Mouse (Mus musculus) central nervous system, embryonic 11.5 days (tissue): Measurements from ENCODE around the gene Igfn1. TPM values are rescaled to one million over a fixed set of nuclear protein-coding genes. Genes with fewer than 3 reads are reported as not detected.

Experiments used
- polyA plus RNA-seq: library from polyadenylated mRNA; depleted of rRNA; stranded (reverse); fragments of >200 nt; gene quantifications from 2 replicates; pipeline ENCODE4 v1.2.3, GENCODE M21; 2012; rRNA removed

Gene Igfn1
- 0.07 and 0.16 TPM in 2 replicates for polyA plus RNA-seq

GRCm38 (mm10) chr1:136006292-136006748 lies at the start of gene Igfn1:
Gene Igfn1, minus strand, starts transcription at chr1:136006342.

GRCm38 (mm10) chr1:136052547-136052946 lies 46.4 kb upstream of the Igfn1 start, which contains the start of gene Cacna1s:
Gene Cacna1s, plus strand, starts transcription at chr1:136052750.

GRCm38 (mm10) chr1:136050312-136051012 lies 44.3 kb upstream of the Igfn1 start, which contains the start of gene Ascl5:
Gene Ascl5, plus strand, starts transcription at chr1:136050804.

GRCm38 (mm10) chr1:136007211-136008158 lies 1.3 kb upstream of the Igfn1 start, which contains the start of gene Tmem9:
Gene Tmem9, plus strand, starts transcription at chr1:136008150.

GRCm38 (mm10) chr1:135918644-135919407 lies 87.3 kb downstream of the Igfn1 start, which contains the start of gene Pkp1:
Gene Pkp1, minus strand, starts transcription at chr1:135919207.

Other genes starting within 250 kb of the Igfn1 start
- 17.4 and 18.4 TPM in 2 replicates for gene Phlda3, start 240.2 kb downstream of the Igfn1 start, polyA plus RNA-seq
- 40.2 and 102 TPM in 2 replicates for gene Tnni1, start 226.9 kb downstream of the Igfn1 start, polyA plus RNA-seq
- gene Lad1, start 187.7 kb downstream of the Igfn1 start, polyA plus RNA-seq = 0.44 and 1.3 TPM in 2 replicates
- 99.6 and 167 TPM in 2 replicates for gene Tnnt2, start 170.0 kb downstream of the Igfn1 start, polyA plus RNA-seq
- gene Pkp1, start 87.1 kb downstream of the Igfn1 start, polyA plus RNA-seq = 0.11 and 0.32 TPM in 2 replicates
- gene Tmem9, start 1.8 kb upstream of the Igfn1 start, polyA plus RNA-seq = 73.3 and 129 TPM in 2 replicates
- 0.30 TPM in 1 of 2 replicates, not detected in the other for gene Ascl5, start 44.5 kb upstream of the Igfn1 start, polyA plus RNA-seq
- gene Cacna1s, start 46.4 kb upstream of the Igfn1 start, polyA plus RNA-seq = 0.13 and 2.4 TPM in 2 replicates
- 33.3 and 35.9 TPM in 2 replicates for gene Kif21b, start 125.0 kb upstream of the Igfn1 start, polyA plus RNA-seq
- 0.84 and 1.9 TPM in 2 replicates for gene Mroh3, start 206.5 kb upstream of the Igfn1 start, polyA plus RNA-seq
- 20.2 and 25.2 TPM in 2 replicates for gene Inava, start 227.9 kb upstream of the Igfn1 start, polyA plus RNA-seq